Mouse (Mus musculus) kidney, adult 2 months (tissue): ENCODE measurements around the gene Car3.

Experiments used
- CTCF ChIP-seq: fragments of 200-500 bp; conservative IDR thresholded peaks from 2 replicates; pipeline ENCODE4 v1.5.1; 2011; ENCODE audit warnings: low read depth, mild to moderate bottlenecking, control low read depth, low read length, moderate library complexity, mixed read lengths; ENCODE audit not compliant: insufficient read depth, insufficient read length
- POLR2A ChIP-seq: fragments of 200-500 bp; IDR thresholded peaks from one replicate; pipeline ENCODE4 v1.6.1; 2011; ENCODE audit warnings: low read depth, low read length, control low read depth

DNA sequence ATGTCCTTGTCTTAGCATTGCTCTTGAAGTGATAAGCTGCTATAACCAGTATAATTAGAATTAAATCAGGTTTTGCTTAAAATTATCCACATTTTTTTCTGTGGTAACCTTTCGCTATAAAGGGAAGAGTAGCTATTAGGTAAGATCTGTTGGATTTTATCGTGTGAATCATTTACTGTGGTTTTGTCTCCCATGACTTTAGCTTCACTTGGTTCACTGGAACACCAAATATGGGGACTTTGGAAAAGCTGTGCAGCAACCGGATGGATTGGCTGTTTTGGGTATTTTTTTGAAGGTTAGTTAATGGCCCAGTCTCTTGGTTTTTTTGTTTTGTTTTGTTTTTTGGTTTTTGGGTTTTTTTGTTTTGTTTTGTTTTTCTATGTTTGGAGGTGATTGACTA is 32.0 kb downstream of the Car3 start:
- TF ChIP-seq POLR2A (no peak), CTCF (no peak)
